Mouse (Mus musculus) G1E (cell line): Measurements from ENCODE around the gene Xdh. TPM values are rescaled to one million over a fixed set of nuclear protein-coding genes. Genes with fewer than 3 reads are reported as not detected.

Experiments
- ATAC-seq: 2 replicates; pipeline ENCODE4 v1.8.0; 2016; ENCODE audit warnings: mild to moderate bottlenecking; ENCODE audit not compliant: insufficient number of reproducible peaks, poor library complexity, low FRiP score, severe bottlenecking; ENCODE audit errors: extremely low read depth
- DNase-seq: peaks from one replicate; pipeline ENCODE4 v3.0.0; 2012; ENCODE audit warnings: low spot score
- H3K27me3 ChIP-seq: 2 replicates; pipeline ENCODE4 v1.6.1; 2012; ENCODE audit warnings: mild to moderate bottlenecking, low read length, inconsistent platforms; ENCODE audit not compliant: insufficient read depth
- H3K36me3 ChIP-seq: replicated peaks from 2 replicates; pipeline ENCODE3; 2012; ENCODE audit warnings: mild to moderate bottlenecking, inconsistent platforms
- H3K4me1 ChIP-seq: 2 replicates; pipeline ENCODE4 v1.6.1; 2012; ENCODE audit warnings: low read depth, low read length, inconsistent platforms, mixed read lengths; ENCODE audit not compliant: insufficient read depth
- H3K4me3 ChIP-seq: 2 replicates; pipeline ENCODE4 v1.5.1; 2012; ENCODE audit warnings: low read depth, mild to moderate bottlenecking, inconsistent platforms, low read length, moderate library complexity, mixed read lengths
- H3K9me3 ChIP-seq: replicated peaks from 2 replicates; pipeline ENCODE4 v1.6.1; 2012; ENCODE audit warnings: inconsistent platforms
- CTCF ChIP-seq: IDR thresholded peaks from 2 replicates; pipeline ENCODE4 v1.5.1; 2012; ENCODE audit warnings: low read depth, low read length, inconsistent platforms, mixed read lengths
- GATA1 ChIP-seq: IDR thresholded peaks from 2 replicates; pipeline ENCODE4 v1.6.1; 2012; ENCODE audit warnings: borderline replicate concordance, low read length, inconsistent platforms, mixed read lengths
- GATA2 ChIP-seq: IDR thresholded peaks from 2 replicates; pipeline ENCODE4 v1.6.1; 2012; ENCODE audit warnings: low read depth, low read length, inconsistent platforms, borderline replicate concordance
- POLR2AphosphoS5 ChIP-seq: IDR thresholded peaks from 2 replicates; pipeline ENCODE4 v1.6.1; 2012; ENCODE audit warnings: low read depth, low read length, inconsistent platforms; ENCODE audit not compliant: insufficient replicate concordance
- TAL1 ChIP-seq: conservative IDR thresholded peaks from 2 replicates; pipeline ENCODE4 v1.6.1; 2012; ENCODE audit warnings: low read depth, low read length, inconsistent platforms, mixed read lengths
- polyA plus RNA-seq: library from polyadenylated mRNA; stranded (reverse); fragments of >175 nt; gene quantifications from 2 replicates; pipeline ENCODE4 v1.2.3, GENCODE M21; 2012
- total RNA-seq, 2 experiments: library from RNA; stranded (forward) in 1 of 2; stranded (reverse) in 1 of 2; fragments of 200-1000 nt in 1 of 2; fragments of >200 nt in 1 of 2; fragmentation: Nextera tagmentation in 1 of 2; gene quantifications; 2 replicates each; pipeline ENCODE4 v1.2.3; 2014 to 2017

Xdh gene
- total and polyA plus RNA-seq, 3 experiments, result 0.16 TPM; not detected in 2

DNA sequence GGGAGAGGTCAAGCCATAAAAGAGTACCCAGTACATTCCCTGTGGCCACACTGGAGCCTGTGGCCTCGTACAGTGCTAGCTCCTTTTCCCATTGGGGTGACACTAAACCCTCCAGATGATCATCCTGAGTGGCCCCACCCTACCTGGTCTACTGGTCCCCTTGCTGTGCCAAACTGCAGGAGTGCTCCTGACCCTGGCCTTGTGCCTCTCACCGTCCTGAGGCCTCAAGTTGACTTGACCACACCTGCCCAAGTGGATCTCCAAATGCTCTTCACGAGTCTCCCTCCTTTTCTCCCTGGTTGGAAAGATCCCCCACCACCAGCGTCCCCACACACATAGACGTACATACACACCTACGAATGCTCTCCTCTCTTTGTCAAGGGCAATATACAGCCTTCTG lies 69.7 kb downstream of the Xdh start:
- Histone ChIP-seq H3K36me3 (no peaks in the 10 kb centered on the region), H3K4me1 (no peaks in the 10 kb centered on the region), H3K9me3 (peaks cover 86% of the 10 kb centered on the region), H3K4me3 (no peak overlapping the region), H3K27me3 (no peaks in the 10 kb centered on the region)
- TF ChIP-seq TAL1 (no peak), POLR2AphosphoS5 (no peak), CTCF (no peak), GATA1 (no peak), GATA2 (no peak)
- no peak for ATAC-seq
- DNase-seq, result no peak

DNA sequence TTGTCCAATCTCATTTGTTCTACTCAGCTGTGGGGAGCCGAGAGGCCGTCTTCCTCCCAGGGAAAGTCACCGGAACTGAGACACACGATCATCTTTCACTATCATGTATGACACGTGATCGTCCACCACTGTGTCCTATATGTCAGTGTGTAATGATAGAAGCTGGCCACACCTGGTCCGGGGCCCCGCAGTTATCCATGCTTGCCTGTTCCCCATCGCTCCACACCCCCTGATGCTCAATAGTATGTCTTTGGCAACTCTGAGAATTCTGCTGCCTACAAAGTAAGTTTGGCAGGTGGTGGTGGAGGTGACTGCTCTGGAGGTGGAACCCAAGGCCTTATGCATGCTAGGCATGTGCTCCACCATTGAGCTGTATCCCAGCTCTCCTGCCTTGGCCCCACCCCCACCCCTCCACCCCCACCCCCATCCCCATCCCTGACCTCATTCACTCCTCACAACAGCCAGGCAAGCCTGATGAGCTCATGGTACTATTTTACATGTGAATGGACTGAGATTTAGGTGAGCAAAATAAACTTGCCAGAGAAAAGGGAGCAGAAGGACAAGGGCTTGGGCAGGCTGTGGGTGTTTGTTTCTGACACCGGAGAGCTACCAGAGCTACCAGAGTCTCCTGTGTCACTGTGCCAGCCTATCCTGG lies 70.6 kb downstream of the Xdh start:
- no peaks in the 10 kb centered on the region for H3K27me3 ChIP-seq
- no peak overlapping the region for H3K4me3 ChIP-seq
- DNase-seq, result no peak
- no peaks in the 10 kb centered on the region for H3K4me1 ChIP-seq
- no peak for ATAC-seq
- no peaks in the 10 kb centered on the region for H3K36me3 ChIP-seq
- H3K9me3 ChIP-seq, result peaks cover 77% of the 10 kb centered on the region
- TF ChIP-seq TAL1 (no peak), GATA1 (no peak), POLR2AphosphoS5 (no peak), CTCF (no peak), GATA2 (no peak)

DNA sequence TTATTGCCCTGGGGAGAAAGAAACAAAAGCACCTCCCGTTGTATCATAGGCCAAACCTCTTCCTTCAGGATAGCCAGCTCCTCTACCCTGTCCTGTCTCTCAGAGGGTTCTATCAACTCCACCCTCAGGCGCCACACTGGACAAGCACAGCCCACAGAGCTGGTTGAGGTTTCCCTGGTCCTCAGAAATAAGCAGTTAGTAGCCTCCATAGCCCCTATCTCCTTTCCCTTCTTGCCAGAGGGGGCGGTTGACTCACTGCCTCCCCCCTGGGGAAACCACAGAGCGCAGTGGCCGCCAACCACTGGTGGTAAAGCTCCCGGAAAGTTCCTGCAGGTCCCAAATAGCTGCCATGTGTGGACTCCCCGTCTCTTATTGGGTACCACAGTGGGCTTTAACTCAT lies 74.3 kb downstream of the Xdh start:
- no peak for ATAC-seq
- TF ChIP-seq CTCF (no peak), TAL1 (no peak), POLR2AphosphoS5 (no peak), GATA2 (no peak), GATA1 (no peak)
- DNase-seq, result no peak
- Histone ChIP-seq H3K36me3 (no peaks in the 10 kb centered on the region), H3K4me3 (no peak overlapping the region), H3K9me3 (peaks cover 65% of the 10 kb centered on the region), H3K27me3 (no peaks in the 10 kb centered on the region), H3K4me1 (no peaks in the 10 kb centered on the region)

DNA sequence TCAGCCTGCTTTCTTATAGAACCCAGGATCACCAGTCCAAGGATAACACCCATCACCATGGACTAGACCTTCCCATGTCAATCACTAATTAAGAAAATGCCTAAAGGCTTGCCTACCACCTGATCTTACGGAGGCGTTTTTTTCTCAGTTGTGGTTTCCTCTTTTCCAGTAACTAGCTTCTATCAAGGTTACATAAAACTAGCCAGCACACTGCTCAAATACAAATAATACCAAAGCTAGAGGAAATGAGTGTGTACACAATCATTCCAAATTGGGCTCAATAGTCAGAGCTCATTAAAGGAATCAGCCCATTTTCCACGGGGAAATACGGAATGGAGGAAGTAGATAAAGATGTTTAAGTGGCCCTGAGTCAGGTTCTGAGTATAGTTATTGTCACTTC lies 74.7 kb downstream of the Xdh start:
- Histone ChIP-seq H3K36me3 (no peaks in the 10 kb centered on the region), H3K9me3 (peaks cover 65% of the 10 kb centered on the region), H3K27me3 (no peaks in the 10 kb centered on the region), H3K4me3 (no peak overlapping the region), H3K4me1 (no peaks in the 10 kb centered on the region)
- DNase-seq (no peak), ATAC-seq (no peak)
- TF ChIP-seq GATA2 (no peak), CTCF (no peak), TAL1 (no peak), POLR2AphosphoS5 (no peak), GATA1 (no peak)

DNA sequence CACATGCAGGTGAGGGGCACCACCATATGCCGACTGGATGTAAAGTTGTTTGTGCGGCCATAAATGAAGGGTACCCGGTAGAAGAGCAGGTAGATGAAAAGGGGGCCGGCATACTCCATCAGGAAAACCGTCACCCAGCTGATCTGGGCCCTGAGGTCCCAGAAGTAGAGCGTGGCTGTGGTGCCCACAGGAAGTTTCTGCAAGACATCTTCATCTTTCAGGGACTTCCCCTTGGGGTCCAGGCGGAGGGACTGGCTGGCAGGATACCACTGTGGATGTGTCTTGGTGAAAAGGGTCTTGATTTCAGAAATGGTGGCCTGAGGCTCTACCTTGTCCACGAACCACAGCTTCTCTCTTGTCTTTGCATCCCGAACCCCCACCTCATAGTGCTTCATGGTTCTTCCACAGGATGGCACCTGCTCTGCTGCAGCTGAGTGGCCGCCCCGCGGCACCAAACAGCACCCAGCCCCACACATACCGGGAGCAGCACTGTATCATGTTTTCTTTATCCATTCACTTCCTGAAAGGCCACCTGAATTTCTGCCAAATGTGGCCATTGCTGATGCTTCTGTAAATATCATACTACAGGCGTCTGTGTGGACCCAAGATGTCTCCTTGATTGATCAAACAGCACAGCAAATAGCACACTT lies 78.9 kb downstream of the Xdh start:
- DNase-seq, result no peak
- TF ChIP-seq POLR2AphosphoS5 (no peak), TAL1 (no peak), CTCF (no peak), GATA2 (no peak), GATA1 (no peak)
- Histone ChIP-seq H3K27me3 (no peaks in the 10 kb centered on the region), H3K4me1 (no peaks in the 10 kb centered on the region), H3K9me3 (peaks cover 48% of the 10 kb centered on the region), H3K36me3 (no peaks in the 10 kb centered on the region), H3K4me3 (no peak overlapping the region)
- ATAC-seq, result no peak

DNA sequence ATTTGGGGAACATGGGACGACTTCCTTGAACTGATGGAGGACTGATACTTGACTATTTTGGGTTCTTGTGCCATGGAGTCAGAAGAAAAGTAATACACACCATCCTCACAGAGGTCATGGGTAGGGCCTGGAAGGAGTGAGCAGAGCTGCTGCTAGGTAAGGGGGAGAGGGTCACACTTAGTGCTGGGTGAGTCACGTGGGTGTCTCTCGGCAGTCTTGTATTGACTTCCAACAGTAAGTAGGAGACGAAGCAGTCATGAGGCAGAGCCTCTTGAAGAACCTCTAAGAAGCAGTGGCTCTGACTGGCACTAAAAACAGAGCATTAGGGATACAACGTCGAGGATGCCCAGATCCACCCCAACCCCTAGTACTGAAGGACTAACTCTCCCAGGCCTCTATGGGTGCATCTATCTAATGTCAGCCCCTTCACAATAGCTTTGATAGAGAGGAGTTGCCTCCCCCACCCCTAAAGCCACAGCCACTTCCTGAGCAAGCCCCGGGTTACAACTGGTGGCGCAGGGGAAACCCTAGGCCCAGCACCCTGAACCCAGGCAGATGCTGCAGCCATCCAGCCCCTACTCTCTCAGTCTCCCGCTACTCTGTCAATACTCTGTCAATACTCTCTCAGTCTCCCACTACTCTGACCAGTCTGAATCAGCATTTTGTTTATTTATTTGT lies 80.8 kb downstream of the Xdh start:
- Histone ChIP-seq H3K4me1 (no peaks in the 10 kb centered on the region), H3K4me3 (no peak overlapping the region), H3K36me3 (no peaks in the 10 kb centered on the region), H3K9me3 (peaks cover 51% of the 10 kb centered on the region), H3K27me3 (no peaks in the 10 kb centered on the region)
- no peak for DNase-seq
- TF ChIP-seq GATA2 (no peak), GATA1 (no peak), TAL1 (no peak), CTCF (no peak), POLR2AphosphoS5 (no peak)
- no peak for ATAC-seq
